Mouse (Mus musculus) kidney, postnatal 25 days (tissue): ENCODE data around the gene Gm20388.

ENCODE experiments used
- DNase-seq, 2 experiments: peaks; one replicate each; pipeline ENCODE4 v3.0.0; 2021; ENCODE audit warnings: mixed read lengths in 2 of 2

The Gm20388 gene

DNA sequence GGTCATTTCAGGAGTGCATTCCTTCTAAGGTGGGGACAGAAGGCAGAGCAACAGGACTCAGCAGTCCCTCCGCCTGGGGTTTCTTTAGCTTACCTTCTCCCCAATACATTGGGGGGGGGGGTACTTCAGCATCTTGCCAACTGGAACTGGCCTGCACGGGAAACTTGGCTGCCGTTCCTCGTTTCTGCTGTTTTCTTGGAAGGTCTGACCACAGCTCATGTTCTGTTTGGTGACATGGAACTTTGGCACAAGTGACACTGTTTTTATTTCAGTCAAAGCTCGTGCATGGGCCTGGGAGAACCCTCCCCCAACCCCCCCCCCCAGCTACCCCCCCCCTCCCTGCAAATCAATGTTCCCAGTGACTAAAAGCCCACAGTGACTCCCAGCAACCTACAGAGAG lies 3837.1 kb downstream of the Gm20388 start:
- peak in 1 of 2 experiments; percentile 51 for DNase-seq

DNA sequence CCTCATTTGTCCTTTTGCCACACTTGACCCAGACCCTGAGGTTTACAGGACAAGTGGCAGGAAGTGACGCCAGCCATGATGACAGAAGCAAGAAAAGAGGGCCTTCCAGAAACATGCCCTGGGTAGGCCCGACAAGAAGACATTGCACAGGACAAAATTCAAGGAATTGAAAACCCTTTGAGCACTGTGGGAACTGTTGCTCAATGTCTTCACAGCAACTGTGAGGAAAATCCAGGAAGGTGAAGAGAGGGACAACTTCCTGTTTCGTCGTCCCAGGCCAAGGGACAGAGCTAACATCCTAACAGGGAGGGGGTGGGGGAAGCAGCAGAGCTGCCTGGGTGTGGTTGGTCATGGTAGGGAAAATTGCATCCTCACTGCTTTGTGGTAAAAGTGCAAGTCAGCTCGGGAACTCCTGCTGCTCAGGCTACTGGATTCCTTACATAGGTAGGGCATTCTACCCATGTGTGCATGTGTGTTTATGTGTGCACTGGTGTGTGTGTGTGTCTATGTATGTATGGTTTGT lies 3839.6 kb downstream of the Gm20388 start:
- no peak for DNase-seq

DNA sequence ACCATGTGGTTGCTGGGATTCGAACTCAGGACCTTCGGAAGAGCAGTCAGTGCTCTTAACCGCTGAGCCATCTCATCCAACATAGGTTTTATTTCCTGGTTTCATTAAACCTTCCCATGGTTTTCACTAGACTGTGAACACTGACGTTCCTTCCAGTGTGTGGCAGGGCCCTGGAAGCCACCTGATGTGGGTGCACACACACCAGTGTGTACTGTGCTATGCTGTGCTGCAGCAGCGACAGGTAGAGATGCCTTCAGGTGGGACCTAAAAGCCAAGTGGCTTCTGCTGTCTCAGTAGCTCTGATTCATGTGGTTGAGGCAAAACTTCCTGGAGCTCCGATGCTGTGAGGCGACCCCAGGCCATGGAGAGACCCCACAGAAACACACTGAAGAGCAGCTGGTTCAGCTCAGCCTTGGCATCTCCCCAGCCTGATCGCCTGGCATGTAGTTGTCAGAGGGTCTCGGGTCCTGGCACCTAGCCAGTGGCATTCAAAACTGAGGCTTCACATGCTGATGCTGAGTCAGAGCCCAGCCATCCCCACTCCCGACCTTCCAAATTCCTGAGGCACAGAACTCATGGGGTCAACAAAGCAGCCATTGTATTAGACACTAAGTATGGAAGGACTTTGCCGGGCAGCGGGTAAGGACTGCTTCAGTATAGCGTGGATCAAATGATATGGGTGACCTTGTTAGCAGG lies 3842.3 kb downstream of the Gm20388 start:
- no peak for DNase-seq

DNA sequence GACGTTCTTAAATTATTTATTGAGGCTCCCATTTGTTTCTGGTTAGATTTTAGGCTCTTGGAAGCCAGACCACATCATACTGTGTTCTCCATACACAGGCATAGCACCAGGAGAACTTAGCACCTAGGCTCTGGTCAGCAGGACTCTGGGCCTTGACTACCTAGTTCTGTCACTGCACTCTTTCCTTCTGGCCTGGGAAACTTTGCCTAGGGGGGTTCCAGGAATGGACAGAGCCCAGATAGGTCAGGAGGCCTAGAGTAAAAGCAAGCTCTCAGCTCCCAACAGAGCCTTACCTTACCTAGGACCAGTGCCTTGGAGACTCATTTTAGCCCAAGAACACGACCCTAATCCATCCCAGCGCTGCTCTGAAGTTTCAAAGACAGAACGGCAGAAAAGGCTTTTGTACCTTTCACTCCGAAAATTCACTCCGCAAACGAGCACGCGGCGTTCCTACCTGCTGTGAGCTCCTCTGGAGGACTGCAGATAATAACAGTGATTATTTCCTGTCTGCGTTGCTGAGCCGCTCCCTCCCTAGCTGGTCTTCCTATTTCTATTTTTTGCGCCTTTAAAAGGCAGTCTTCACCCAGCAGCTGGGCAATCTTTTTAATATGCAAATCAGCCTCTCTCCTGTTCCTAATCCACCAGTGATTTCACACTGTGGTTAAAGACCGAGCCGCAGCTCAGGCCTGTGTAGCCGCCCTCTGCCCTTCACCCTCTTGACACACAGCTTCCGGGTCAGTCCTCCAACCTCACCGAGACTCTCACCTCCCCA lies 3843.1 kb downstream of the Gm20388 start:
- DNase-seq = no peak

DNA sequence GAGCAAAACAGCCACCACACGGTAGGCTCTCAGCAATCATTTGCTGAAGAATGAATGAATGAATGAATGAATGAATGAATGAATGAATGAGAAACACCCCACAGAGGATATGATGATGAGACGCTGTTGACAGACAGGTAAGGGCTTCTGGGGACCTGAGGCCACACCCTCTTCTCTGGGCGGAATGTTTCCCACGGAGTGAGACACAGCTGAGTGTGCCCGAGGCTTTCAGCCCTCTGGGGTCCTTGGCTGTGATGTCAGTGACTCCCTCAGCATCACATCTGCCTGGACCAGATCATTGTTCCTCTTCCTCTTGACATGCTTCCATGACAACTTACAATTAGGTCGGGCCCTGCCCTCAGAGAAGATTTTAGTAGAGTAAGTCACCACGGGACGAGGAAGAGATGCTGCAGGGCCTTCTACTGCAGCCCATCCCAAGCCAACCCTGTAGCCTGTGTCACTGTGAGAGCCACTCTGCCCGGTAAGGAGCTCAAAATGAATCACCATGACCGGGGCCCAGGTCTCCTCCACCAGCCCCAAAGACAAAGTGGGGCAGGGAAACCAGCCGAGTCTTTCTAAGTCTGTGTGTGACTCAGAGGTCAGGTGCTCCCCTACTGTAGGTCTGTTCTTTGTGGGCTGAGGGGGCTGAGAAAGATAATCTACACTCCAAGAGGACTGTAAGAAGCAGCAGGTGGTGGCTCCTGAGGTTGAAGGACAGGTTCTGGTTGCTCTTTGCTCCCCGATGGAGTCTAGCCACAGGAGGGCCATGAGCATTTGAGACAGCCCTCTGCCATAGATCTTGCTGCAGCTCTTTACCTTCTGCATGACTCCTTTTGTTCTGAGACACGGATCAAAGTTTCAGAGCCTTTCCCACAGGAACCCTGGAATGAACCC lies 3844.1 kb downstream of the Gm20388 start:
- DNase-seq = no peak

DNA sequence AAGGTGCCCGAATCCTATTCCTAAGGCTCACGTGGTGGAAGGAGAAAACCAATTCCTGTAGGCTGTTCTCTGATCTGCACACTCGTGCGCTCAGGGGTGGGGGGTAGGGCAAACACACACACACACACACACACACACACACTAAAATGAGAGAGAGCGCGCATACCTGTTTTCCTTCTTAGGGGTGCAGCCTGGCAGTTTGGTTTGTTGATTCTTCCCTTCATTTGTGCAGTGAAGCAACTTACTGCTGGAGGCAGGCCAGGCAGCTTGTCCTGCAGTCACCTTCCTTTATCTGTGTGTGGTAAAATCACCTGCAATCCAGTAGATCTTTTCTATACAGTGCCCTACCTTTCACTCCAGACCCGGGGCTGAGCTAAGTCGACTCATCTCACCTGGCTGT lies 3846.3 kb downstream of the Gm20388 start:
- no peak for DNase-seq

DNA sequence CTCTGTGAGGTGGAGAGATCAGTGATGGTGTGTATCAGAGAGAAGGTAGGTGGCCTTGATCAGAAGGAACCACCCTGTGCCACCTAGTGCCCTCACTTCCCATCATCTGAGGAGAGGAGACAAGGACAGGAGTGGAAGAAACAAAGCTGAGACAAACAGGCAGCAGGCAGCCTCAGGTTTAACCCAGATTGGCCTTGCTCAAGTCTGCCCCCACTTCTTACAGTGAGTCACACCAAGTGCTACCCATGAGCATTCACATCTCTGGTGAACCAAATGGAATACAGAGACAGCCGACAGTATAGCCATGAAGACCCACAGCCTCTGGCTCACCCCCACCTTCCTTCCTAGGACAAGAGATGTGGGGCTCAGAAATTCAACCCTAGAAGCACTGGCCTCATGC lies 3848.3 kb downstream of the Gm20388 start:
- no peak for DNase-seq

DNA sequence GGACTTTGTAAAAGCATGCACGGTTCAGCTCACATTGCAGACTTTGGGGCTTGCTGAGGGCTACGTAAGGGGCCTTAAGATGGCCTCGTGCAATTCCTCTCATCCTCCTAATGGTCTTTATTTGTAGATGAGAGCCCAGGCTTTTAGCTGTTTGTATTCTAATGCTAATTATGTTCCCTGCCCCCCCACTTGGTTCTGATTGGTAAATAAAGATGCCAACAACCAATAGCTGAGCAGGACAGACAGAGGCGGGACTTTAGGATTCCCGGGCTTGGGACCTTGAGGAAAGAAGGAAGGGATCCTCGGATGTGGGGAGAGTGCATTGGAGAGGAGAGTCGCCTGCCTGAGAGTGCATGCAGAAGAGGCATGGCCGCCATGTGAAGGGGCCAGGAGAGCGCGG lies 3849.3 kb downstream of the Gm20388 start:
- no peak for DNase-seq

DNA sequence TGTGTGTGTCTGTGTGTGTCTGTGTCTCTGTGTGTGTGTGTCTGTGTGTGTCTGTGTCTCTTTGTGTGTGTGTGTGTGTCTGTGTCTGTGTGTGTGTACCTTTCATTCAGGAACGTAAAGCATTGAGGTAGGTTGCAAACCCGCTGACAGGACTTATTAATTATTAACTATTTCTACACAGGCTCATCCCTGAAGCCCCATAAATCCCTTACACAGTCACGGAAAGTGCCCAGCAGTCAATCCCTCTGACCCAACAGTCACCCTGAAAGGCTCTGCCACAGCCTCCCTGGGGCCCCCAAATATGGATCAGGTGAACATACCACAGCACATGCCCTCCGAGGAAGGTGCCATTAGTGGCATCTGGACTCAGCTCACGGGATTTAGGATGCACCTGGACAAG lies 3849.9 kb downstream of the Gm20388 start:
- DNase-seq = no peak

DNA sequence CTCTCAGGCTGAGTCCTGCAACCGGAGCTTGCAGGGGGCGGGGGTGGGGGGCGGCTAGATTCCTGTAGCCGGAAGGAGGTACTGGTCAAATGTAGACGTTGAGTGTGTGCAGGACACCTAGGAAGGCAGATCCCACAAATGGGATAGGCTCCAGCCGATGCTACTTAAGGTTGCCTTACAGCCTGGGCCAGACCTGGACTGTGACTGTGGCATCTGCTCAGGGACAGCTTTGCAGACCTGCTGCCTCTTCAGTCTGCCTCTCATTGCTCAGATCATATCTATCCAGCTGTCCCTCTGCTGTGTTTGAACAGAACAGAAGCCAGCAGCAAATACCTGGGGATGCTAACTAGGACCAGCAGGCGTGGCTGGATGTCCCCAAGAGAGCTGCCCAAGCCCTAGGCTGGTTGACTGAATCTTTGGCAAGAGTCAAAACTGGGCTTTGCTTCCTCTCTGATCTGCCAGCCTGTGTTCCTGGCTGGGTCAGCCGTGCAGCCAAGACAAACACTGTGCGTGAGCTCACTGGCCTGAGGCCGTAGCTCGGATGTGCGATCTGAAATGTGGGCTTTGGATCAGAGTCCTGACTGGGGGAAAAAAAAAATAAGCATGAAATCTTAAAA lies 3850.7 kb downstream of the Gm20388 start:
- DNase-seq = peak; percentile 28 to 66

DNA sequence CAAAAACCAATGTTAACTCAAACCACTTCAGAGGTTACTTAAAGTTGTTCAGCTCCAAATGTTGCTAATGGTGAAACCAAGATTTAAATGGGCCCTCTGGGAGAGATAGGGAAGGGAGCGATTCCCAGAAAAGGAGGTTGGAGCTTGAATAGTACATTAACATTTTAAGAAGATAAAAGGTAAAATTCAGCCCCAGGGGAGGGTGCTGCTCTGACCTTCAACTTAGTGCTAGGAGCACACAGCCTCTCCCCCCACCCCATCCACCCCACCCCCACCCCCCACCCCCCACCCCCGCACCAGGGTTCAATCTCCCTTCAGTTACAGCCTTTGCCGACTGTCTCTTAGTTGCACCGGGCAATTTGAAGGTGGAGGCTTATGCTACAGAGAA lies 3851.2 kb downstream of the Gm20388 start:
- no peak for DNase-seq

DNA sequence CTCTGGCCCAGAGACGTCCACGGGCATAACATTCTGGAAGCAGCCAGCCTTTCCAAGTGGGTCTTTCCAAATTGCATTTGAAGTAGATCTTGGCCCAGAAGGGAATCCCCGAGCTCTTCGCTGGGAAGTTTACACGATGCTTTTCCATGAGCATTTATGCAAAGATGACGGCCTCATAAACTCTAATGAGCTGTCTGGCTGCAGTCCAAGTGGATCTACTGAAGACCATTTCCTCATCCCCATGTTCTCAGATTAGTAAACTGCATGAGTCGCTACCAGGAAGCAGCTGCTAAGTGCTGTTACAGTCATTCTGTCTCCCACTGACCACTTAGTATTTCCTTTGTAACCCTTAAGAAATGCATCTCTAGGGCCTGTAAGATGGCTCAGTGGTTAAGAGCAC lies 3852.7 kb downstream of the Gm20388 start:
- peak in 1 of 2 experiments; percentile 60 for DNase-seq

DNA sequence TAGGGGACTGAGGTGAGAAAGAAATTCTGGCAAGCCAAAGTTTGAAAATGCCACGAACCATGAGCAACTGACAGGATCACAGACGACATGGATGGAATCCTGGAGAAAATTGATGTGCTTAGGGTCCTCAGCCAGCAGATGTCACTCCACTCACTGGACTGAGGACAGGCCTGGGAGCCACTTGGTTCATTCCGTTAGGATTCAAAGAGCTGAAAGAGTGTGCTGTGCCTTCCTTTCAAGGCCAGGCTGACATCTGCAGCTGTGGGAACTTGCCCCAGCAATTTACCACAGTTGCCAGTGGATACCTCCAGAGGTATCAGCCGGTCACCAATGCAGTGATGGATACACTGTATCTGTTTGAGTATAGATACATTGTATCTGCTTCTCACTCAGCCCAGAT lies 3854.0 kb downstream of the Gm20388 start:
- DNase-seq = no peak

DNA sequence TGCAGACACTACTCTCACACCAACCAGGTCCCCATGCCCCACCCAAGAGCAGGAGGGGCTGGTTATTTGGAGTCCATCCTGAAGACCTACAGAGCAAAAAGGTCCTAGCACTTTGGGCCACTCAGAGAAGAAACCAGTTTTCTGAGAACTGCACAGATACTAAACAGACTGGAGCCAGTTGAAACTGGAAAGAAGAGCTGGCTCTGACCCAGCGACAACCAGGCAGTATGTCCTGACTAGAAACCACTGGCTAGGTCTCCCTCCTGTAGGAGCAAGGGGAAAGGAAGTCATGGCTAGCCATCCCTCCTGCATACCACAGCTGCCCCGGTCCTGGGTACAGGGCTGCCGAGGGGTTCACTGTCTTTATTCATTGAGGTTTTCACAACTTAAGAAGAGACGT lies 3855.9 kb downstream of the Gm20388 start:
- no peak for DNase-seq

DNA sequence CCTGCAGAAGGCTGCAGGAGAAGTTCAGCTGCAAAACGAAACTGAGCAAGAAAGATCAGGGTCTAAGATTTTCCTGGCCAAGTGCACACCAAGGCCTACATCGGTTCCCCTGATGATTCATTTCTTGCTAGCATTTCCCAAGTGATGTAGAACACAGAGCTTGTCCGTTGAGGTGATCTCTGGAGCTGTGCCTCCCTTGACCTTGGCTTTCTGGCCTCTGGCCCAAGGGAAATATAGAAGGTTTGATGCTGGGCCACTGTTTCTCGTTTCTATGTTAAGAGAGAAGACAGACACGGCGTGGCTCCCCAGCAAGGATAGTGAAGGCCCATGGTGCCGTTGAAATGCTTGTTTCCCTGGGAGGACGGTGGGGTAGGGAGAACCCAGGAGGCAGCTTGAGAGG lies 3857.2 kb downstream of the Gm20388 start:
- no peak for DNase-seq

DNA sequence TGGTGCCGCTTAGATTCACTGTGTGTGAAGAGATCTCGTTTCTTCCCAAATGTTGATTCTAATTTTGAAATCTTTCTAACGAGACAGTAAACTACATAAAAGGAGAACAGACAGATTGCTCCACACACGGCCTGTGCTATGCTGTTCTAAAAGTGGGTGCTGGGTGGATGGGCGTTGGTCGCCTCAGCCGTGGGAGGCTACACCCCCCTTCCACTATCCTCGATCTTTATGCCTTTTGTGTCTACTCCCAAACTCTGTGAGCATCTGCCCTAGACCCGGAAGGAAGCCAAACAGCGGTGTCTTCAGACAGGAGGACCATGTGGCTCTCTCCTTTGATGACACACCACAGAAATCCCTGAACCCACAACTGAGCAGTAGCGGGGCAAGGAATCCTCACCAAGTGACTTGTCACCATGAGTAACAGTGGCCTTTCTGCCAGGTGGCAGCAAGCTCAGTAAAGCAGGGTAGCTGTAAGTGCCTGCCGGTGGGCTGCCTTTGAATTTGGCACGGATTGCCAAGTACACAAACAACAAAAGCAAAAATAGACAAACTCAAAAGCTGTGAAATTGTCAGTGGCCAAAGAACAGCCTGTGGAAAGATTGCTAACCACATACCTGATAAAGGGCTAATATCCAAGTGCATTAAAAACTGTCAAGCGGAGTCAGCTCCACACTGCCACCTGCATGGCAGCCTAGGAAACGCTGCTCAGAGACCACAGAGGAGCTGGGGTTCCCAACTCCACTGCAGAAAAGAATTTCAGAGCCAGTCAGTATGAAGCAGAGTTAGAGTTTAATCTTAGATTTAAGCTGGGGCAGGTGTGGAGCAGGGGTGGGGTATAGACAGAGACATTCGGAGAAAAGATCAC lies 3858.1 kb downstream of the Gm20388 start:
- DNase-seq = peak; percentile 53 to 68

DNA sequence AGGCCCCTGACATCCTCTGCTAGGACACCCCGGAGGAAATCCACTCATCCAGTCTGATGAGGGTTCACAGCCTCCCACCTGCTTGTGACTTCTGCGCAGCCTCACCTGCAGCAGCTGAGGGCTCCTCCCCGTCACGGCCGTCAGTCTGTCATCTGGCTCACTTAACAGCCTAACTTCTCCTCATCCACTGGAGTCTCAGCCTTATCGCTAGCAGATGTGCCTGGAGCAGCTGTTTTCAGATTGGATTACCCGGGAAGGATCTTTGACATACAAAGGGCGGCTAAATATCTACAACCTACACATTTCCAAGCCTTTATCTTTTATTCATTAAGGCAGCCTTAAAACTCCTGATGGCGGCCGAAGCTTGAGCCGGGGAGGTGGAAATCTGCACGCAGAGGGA lies 3862.8 kb downstream of the Gm20388 start:
- no peak for DNase-seq

DNA sequence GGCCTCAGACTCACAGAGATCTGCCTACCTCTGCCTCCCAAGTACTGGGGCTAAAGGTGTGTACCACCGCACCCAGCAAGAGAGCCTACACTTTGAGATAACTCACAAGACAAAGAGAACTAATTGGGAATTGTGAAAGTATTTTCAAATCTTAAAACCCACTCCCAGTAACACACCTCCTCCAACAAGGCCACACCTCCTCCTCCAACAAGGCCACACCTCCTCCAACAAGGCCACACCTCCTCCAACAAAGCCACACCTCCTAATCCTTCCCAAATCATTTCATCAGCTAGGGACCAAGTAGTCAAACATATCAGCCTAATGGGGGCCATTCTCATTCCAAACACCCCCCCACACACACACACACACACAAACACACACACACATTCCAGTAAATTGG lies 3863.8 kb downstream of the Gm20388 start:
- DNase-seq = no peak

DNA sequence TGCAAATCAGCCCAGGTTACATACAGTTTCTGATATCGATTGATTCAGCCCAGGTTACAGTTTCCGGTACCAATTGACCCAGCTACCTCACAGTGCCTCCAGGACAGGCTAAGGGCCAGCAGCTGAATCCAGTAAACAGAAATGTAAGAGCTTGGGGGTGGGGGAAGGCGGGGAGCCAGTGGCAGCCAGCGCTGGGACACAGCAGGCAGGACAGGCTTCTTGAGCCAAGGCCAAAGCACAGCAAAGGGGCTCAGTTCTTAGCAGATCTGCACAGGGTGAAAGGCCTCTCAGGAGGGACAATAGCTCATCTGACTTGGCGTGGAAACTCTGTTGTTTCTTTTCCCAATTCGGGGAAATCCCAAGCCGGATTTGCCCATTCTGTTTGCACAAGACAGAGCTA lies 3866.7 kb downstream of the Gm20388 start:
- DNase-seq = no peak

DNA sequence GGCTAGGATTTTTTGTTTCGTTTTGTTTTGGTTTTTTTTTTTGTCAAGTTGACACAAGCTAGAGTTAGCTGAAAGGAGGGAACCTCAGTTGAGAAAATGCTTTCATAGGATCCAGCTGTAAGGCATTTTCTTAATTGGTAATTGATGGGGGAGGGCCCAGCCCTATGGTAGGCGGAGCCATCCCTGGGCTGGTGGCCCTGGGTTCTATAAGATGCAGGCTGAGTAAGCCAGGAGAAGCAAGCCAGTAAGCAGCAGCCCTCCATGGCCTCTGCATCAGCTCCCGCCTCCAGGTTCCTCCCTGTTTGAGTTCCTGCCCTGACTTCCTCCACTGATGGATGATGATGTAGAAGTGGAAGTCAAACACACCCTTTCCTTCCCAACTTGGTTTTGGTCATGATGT lies 3869.8 kb downstream of the Gm20388 start:
- no peak for DNase-seq

DNA sequence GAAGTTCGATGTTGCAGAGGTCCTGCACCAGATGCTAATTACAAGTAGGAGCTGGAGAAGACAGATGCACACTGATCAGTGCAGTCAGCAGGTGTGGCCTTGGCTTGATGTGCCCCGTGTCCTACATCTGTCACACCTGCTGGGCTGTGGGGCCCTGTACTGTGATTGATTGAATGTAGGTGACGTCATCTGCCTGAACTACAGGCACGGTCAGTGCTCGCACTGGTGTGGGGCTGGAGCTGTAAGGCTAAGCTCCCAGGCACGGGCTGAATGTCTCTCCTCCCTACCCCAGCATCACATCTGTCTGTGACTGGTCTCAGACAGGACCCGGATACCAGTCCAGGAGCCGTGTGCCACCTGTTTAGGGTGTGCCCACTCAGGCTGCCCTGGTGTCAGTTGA lies 3870.6 kb downstream of the Gm20388 start:
- DNase-seq = no peak
